Mouse (Mus musculus) urinary bladder, postnatal 36 days (tissue): ENCODE data around the gene D1Pas1.

Source experiments
- DNase-seq, 2 experiments: peaks; one replicate each; pipeline ENCODE4 v3.0.0; 2022; ENCODE audit warnings: low spot score in 2 of 2, mixed read lengths in 1 of 2

D1Pas1 gene

GRCm38 (mm10) chr1:186986506-186986905, 19.3 kb downstream of the D1Pas1 start:
- DNase-seq = no peak

- no peak for DNase-seq
These were observed 21.1 kb downstream of the D1Pas1 start for GRCm38 (mm10) chr1:186988281-186988682.

DNA sequence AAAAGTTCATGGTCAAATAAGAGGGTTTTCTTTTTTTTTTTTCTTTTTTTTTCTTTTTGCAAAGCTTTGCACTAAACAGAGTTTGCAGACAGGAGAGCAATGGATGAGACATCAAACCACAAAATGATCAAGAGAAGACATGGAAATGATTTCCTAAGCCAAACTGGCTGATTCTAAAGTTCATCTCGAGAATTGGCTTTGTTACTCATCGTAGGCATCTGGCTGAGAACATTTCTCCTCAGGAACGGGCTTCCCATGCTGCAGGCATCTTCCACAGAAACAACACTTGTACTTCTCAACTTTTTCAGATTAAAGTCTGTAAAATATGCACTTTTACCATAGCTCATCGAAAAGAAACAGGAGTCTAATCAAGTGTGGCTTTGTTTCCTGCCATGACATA, 21.6 kb downstream of the D1Pas1 start:
- no peak for DNase-seq

DNA sequence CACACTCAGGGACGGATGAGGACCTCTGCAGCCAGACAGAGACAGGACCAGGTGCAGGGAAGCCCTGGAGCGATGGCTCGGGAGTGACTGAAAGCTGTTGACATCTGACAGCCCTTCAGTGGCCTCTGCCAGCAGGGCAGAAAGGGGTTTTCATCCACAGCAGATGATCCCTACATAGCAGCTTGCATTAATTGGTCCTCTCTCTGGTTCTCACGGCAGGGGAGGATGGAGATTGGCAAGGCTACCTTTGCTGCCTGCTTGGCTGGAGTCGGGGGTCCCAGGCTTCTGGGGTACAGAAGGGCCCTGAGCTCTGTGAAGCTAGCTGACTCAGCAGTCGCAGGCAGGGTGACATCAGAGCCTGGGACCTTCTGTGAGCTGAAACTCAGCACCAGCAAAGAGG, 24.3 kb downstream of the D1Pas1 start:
- no peak for DNase-seq

GRCm38 (mm10) chr1:186992113-186992512, 24.9 kb downstream of the D1Pas1 start:
- no peak for DNase-seq

DNA sequence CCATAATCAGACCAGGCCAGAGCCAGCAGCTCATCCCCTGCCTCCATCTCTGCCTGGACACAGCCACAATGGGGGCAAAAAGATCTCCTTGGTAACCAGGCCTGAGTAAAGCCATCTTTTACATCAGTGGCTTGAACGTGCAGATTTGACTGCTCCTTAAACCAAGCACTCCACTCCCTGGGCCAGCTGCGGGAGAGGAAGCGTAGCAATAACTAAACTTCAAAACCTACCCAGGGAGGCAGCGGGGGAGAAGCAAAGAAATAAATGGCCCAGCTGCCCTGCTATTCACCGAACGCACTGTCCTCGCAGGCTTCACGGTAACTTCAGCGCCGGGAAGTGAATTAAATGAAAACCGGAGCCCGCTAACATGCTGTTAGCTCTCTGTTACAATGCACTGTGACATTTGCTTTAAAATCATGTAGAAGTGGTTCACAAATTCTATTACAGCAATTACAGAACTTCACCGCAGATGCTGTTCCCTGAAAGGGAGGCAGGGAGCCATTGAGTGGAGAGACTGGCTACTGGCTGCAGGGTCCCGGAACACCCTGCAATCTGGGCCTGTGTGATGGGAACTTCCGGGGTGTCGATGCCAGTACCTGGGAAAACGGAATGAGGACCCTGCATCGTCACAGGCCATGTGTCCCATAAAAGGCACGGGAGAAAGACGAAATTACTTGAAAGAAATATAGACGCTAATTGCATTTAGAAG, 30.5 kb downstream of the D1Pas1 start:
- no peak for DNase-seq

DNA sequence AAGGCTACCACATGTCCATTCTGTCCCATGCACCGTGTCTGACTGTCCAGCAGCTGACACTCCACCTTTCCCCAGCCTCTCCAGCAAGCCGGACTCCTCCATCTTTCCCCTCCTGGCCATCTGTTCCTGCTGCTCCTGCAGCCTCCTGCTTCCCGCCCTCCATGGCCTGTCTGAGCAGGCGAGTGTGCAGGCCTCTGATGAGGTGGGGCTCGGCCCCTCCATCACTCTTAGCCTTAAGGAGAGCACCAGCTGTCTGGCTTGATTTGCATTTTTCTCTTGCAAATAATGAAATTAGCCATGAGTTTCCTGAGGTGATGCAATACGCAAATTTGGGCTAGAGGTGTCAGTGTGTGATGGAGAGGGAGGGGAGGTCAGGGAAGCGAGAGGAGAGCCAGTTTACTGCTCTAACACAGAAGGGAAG, 36.2 kb downstream of the D1Pas1 start:
- DNase-seq = no peak

DNA sequence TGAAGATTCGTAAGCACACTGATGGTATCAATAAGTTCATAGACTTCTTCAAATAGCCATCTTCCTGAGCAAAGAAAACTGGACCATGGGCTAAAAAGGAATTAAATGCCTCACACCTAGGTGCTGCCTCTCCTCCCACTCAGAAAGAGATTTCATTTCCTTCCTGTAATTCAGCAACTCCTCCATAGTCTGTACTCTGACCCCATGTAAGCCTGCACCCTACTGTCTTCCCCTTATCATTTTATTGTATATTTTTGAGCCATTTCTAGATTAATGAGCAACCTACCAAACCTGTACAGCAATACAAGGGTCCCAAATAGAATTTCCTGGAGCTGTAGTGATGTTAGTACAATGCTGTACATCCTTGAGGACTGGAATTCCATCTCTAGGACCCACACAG, 37.1 kb downstream of the D1Pas1 start:
- no peak for DNase-seq

DNA sequence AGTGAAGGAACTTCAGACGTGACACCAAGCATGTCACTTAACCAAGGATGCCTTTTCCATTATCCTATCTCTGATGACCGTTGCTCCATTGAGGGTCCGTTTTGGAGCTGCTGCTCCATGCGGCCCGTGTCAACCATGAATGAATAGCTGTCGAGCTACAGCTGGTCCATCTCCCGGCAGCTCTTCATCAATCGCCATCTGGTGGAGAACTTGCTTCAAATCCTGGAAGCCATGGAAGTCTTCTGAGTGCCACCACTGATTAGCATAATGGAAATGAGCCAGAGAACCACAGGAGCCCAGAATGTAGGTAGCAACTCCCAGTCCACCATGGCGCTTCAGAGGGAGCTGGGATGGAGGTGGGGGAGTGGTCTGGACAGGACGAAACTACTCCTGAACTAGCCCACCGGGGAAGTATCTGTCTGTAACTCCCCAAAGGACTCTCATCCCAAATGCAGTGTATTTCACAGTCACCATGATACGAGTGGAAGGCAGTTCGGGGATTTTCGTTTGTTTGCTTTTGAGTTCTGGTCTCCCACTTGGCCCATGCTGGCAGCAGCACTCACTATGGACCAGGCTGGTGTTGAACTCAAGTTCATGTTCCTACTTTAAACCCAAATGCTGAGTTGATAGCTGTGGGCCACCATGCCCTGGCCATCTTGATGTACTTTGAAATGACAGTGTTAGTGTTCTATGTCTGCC, 39.2 kb downstream of the D1Pas1 start:
- DNase-seq = no peak

- no peak for DNase-seq
These were observed 41.0 kb downstream of the D1Pas1 start for GRCm38 (mm10) chr1:187008236-187008635.

DNA sequence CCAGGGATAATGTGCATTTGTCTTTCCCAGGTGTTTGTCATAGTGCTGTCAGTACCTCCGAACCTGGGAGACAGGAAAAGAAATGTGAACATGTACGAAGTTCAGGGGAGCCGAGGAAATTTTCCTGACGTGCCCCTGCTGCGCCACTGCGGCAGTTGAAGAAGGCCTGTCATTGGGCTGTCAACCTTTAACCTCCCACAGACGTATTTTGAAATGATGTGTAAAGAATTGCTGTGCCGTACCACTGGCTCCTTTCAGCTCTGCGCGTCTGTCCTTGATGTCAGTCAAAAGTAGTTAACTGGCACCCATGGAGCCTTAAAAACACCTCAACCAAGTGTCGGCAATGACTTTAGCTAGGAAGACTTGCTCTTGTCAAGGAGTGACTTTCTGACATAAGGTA, 42.9 kb downstream of the D1Pas1 start:
- DNase-seq = no peak

GRCm38 (mm10) chr1:187011601-187012000, 44.4 kb downstream of the D1Pas1 start:
- no peak for DNase-seq

DNA sequence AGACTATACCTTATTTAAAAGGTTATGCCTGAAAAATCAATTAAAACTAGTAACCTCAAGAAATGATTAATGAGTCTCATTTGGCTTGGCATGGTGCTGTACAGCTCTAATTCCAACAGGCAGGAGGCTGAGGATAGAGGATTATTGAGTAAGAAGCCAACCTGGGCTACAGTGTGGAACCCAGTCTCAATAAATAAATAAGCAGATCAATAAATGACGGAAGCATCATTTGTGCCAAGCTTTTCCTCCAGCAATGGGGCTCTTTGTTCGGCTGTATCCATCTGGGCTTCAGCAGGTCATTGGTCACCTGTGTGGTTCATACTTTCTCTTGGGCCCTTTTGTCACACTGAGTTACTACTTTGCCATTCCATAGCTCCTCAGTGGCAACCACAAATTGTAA, 46.9 kb downstream of the D1Pas1 start:
- DNase-seq = no peak

DNA sequence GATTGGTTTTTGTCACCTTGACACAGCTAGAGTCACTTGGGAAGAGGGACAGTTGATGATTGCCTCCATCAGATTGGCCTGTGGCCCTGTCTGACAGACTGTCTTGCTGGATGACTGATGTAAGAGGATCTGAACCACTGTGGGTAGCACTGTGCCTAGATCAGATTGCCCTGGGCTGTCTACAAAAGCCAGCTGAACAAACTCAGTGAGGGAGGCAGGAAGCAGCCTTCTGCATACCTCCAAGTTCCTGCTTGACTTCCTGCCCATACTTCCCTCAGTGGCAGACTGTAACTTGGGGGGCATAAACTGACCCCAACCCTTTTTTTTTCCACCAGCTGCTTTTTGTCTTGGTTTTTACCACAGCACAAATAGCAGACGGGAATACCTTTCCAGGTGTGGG, 48.5 kb downstream of the D1Pas1 start:
- no peak for DNase-seq

GRCm38 (mm10) chr1:187016116-187016515, 48.9 kb downstream of the D1Pas1 start:
- DNase-seq = no peak

DNA sequence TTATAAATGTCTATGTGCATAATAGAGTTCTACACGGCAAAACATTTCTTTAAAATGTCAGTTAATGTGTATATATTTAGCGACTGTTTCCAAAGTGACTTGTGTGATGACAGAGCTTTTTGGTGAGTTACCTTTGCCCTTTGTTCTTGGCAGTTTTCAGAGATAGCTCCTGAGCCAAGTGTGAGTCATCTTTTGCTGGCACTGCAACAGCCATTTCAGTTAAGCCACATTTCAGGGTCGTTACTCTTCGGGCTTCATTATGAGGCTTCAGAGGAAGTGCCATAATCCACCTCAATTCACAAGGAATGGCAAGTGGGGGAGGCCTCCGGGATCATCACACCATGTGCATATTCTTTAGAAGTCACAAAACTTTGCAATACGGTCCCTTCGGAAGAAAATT, 52.8 kb downstream of the D1Pas1 start:
- DNase-seq = no peak
